Mouse (Mus musculus): ENCODE results near the gene Plekhh3. TPM values are rescaled to one million over a fixed set of nuclear protein-coding genes. Genes with fewer than 3 reads are reported as not detected.
"Not testable (repeated sequence)": the region's sequence is repeated elsewhere in the genome, so short reads cannot be mapped to it uniquely, and the experiment has no call there.

Plekhh3 gene
- polyA plus RNA-seq, 1 experiment: 22.9 TPM

GRCm38 (mm10) chr11:101131187-101131586 is 40.0 kb downstream of the Plekhh3 start:
- DNase-seq (ENCODE audit: low read depth, low spot score): no peak
- 78% methylated on average over 2 of the region's 2 CpGs for WGBS

DNA sequence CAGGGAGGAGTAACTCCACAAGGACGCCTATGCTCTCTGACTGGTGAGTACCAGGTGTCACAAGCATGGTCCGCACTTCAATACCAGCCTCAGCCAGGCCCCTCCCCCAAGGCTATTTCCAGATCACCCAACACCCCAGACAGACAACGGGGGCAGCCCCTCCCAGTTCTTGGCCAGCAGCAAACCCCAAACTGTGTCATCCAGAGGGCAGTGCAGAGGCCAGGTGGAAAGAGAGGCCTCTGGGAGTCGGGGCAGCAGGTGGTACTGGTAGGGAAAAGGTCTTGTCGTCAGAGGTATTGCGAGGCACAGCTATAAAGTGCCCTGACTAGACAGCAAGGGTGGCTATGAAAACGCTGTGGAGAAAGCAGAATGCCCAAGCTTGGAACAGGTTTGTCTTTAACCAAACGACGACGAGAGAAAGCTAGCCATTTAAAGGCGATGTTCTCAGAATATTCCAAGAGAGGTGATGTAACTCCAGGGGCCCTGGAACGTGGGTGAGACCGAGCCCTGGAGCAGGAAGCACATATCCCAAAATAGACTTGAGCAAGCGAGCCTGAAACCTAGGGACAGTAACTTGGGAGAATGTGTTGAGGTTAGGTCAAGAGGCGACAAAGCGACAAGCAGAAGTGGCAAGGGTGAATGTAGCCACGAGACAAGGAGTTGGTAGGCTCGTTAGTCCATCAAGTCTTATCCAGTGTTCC is 40.9 kb downstream of the Plekhh3 start:
- 23% methylated on average over 18 of the region's 18 CpGs for WGBS
- no peak for DNase-seq (ENCODE audit: low read depth, low spot score)

- WGBS: 78% methylated on average over 11 of the region's 11 CpGs
- DNase-seq (ENCODE audit: low read depth, low spot score): no peak
Observed at GRCm38 (mm10) chr11:101128996-101129577, 42.1 kb downstream of the Plekhh3 start.

- DNase-seq (ENCODE audit: low read depth, low spot score): no peak
- 93% methylated on average over 1 of the region's 1 CpGs for WGBS
Observed at GRCm38 (mm10) chr11:101127075-101127474, 44.1 kb downstream of the Plekhh3 start.

- 92% methylated on average over 9 of the region's 9 CpGs for WGBS
- DNase-seq (ENCODE audit: low read depth, low spot score): not testable (repeated sequence)
Observed at GRCm38 (mm10) chr11:101125008-101125407, 46.1 kb downstream of the Plekhh3 start.

- WGBS: 95% methylated on average over 8 of the region's 8 CpGs
- not testable (repeated sequence) for DNase-seq (ENCODE audit: low read depth, low spot score)
Observed at GRCm38 (mm10) chr11:101124494-101124893, 46.7 kb downstream of the Plekhh3 start.

GRCm38 (mm10) chr11:101120545-101121188 is 50.5 kb downstream of the Plekhh3 start:
- DNase-seq (ENCODE audit: low read depth, low spot score): no peak
- 15% methylated on average over 19 of the region's 19 CpGs for WGBS

DNA sequence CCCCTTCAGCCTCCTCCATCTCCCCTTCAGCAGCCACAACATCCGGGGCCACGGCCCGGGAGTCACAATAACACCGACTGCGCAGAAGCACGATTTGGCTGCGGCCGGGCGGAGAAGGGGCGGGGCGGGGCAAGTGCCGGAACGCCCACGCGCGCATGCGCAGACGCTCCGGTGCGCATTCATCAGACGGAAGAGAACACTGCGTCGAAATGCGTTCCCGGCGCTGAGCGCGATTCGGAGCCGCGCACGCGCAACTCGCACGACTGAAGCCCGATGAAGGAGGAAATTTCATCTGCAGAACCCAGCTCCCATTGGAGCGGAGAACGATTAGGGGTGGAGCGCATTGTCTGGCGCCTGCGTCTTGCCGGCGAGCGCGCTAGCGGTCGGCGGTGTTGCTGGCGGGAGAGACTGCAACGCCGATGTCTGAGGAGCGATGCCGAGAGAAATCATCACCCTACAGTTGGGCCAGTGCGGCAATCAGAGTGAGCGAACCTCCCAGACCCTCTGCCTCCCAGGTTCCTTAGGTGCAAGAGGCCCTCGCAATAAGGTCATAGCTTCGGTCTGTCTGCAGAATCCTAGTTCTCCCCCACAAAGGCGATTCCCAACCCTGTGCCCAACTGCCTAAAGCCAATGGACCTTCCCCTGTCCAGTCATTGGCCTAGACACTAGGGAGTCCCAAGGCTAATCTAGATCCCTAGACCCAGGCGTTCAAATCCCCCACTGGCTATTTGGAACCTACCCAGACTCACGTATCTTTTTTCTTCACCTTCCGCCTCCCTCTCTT is 51.2 kb downstream of the Plekhh3 start, which contains the start of the genes Retreg3 and Tubg1:
Retreg3 (minus strand) TSS at position 133 of the 784 bp plus-strand sequence.
Tubg1 (plus strand) TSS at position 178 of the 784 bp plus-strand sequence.
- WGBS: under 1% methylated on average over 61 of the region's 61 CpGs
- peak; percentile 94 for DNase-seq (ENCODE audit: low read depth, low spot score)

DNA sequence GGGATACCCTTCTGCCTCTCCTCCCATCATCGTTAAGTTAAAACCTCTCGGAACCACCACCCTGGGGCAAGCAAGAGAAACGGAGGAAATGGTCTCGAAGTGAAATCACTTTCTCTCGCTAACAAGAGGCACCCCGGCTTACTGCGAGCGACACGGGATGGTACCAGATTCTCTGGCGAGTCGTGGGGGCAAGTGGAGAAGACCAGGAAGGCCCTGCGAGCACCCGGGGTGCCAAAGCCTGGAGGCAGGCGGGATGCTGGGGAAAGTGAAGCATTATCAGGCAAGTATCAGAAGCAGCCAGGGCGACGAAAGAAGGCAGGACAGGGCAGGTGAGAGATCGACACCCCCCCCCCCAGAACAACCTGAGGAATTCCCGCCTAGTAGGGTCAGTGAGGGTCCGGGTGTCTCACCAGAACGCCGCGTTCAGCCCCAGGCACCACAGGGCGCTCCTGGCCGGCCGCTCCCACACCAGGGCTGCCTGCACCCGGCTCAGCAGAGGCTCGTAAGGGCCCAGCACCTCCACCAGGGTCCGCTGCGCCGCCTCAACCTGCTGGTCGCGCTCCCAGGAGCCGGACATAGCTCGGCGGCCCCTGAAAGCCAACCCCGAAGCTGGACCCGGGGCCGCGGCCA is 51.9 kb downstream of the Plekhh3 start:
- DNase-seq (ENCODE audit: low read depth, low spot score): no peak
- WGBS: under 1% methylated on average over 39 of the region's 39 CpGs

DNA sequence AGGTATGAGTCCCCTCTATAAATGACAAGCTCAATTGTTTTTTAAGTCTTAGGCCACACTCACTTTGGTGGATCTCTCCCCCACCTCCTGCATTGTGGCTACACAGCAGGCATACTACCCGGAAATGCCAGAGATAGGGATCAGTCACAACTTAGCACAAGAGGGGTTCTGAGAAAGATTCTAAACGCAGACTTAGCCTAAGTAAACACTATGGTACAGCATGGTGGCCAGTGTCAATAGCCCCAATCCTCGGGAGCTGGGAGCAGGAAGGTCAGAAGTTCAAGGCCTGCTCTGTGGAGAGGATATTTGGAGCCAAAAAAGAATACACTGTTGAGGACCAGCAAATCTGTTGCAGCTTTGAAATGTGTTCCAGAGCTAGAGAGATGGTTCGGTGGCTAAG is 53.0 kb downstream of the Plekhh3 start:
- DNase-seq (ENCODE audit: low read depth, low spot score): no peak
- WGBS: 16% methylated on average over 4 of the region's 4 CpGs

GRCm38 (mm10) chr11:101115564-101115963 is 55.6 kb downstream of the Plekhh3 start:
- 30% methylated on average over 2 of the region's 2 CpGs for WGBS
- no peak for DNase-seq (ENCODE audit: low read depth, low spot score)

Other genes with a start within 250 kb of the Plekhh3 start
- 102 and 120 TPM in 2 replicates for gene Stat3, start 231.8 kb downstream of the Plekhh3 start, polyA plus RNA-seq (2012; rRNA removed)
- 33.4 and 36.4 TPM in 2 replicates for gene Cavin1, start 200.5 kb downstream of the Plekhh3 start, polyA plus RNA-seq (2012; rRNA removed)
- gene Atp6v0a1, start 161.9 kb downstream of the Plekhh3 start, polyA plus RNA-seq (2012; rRNA removed): 48.4 and 73.0 TPM in 2 replicates
- gene Naglu, start 101.3 kb downstream of the Plekhh3 start, polyA plus RNA-seq (2012; rRNA removed): 12.9 and 13.6 TPM in 2 replicates
- 0.26 and 0.29 TPM in 2 replicates for gene Hsd17b1, start 92.9 kb downstream of the Plekhh3 start, polyA plus RNA-seq (2012; rRNA removed)
- gene Coasy, start 88.8 kb downstream of the Plekhh3 start, polyA plus RNA-seq (2012; rRNA removed): 38.1 and 46.5 TPM in 2 replicates
- gene Mlx, start 84.1 kb downstream of the Plekhh3 start, polyA plus RNA-seq (2012; rRNA removed): 144 and 164 TPM in 2 replicates
- 1.3 and 1.7 TPM in 2 replicates for gene Psmc3ip, start 75.9 kb downstream of the Plekhh3 start, polyA plus RNA-seq (2012; rRNA removed)
- 53.7 and 67.9 TPM in 2 replicates for gene Retreg3, start 51.5 kb downstream of the Plekhh3 start, polyA plus RNA-seq (2012; rRNA removed)
- gene Tubg1, start 51.4 kb downstream of the Plekhh3 start, polyA plus RNA-seq (2012; rRNA removed): 14.4 and 17.8 TPM in 2 replicates
- gene Tubg2, start 15.4 kb downstream of the Plekhh3 start, polyA plus RNA-seq (2012; rRNA removed): 1.8 and 2.3 TPM in 2 replicates
- gene Cntnap1, start 828 bp downstream of the Plekhh3 start, polyA plus RNA-seq (2012; rRNA removed): 2.4 and 2.6 TPM in 2 replicates
- gene Ccr10, start 4.1 kb upstream of the Plekhh3 start, polyA plus RNA-seq (2012; rRNA removed): 9.2 and 16.9 TPM in 2 replicates
- gene Ezh1, start 55.1 kb upstream of the Plekhh3 start, polyA plus RNA-seq (2012; rRNA removed): 22.1 and 30.6 TPM in 2 replicates
- 38.9 and 40.8 TPM in 2 replicates for gene Ramp2, start 74.7 kb upstream of the Plekhh3 start, polyA plus RNA-seq (2012; rRNA removed)
- 80.6 and 82.2 TPM in 2 replicates for gene Vps25, start 82.4 kb upstream of the Plekhh3 start, polyA plus RNA-seq (2012; rRNA removed)
- 4.5 and 5.1 TPM in 2 replicates for gene Wnk4, start 89.2 kb upstream of the Plekhh3 start, polyA plus RNA-seq (2012; rRNA removed)
- 0.21 and 0.37 TPM in 2 replicates for gene Cntd1, start 107.7 kb upstream of the Plekhh3 start, polyA plus RNA-seq (2012; rRNA removed)
- gene Coa3, start 107.8 kb upstream of the Plekhh3 start, polyA plus RNA-seq (2012; rRNA removed): 336 and 344 TPM in 2 replicates
- 59.8 and 107 TPM in 2 replicates for gene Becn1, start 130.9 kb upstream of the Plekhh3 start, polyA plus RNA-seq (2012; rRNA removed)
- 52.4 and 56.6 TPM in 2 replicates for gene Psme3, start 144.9 kb upstream of the Plekhh3 start, polyA plus RNA-seq (2012; rRNA removed)
- 4.3 and 6.9 TPM in 2 replicates for gene Aoc2, start 153.7 kb upstream of the Plekhh3 start, polyA plus RNA-seq (2012; rRNA removed)
- 10.9 and 16.1 TPM in 2 replicates for gene Aoc3, start 159.3 kb upstream of the Plekhh3 start, polyA plus RNA-seq (2012; rRNA removed)
- gene G6pc, start 196.2 kb upstream of the Plekhh3 start, polyA plus RNA-seq (2012; rRNA removed): 5.1 and 20.6 TPM in 2 replicates
- 17.0 and 17.9 TPM in 2 replicates for gene Aarsd1, start 246.3 kb upstream of the Plekhh3 start, polyA plus RNA-seq (2012; rRNA removed)

All from large intestine, adult 2 months (tissue).